Mouse (Mus musculus) kidney, postnatal 14 days (tissue): ENCODE measurements at regions not wholly inside any gene's neighbourhood (a gene's known extent, or its start where the extent isn't known, plus 50 kb on each side); places are given as distances from the start of the nearest gene placed in this dataset.

Source experiments
- DNase-seq: peaks from one replicate; pipeline ENCODE4 v3.0.0; 2022; ENCODE audit warnings: mixed read lengths

DNA sequence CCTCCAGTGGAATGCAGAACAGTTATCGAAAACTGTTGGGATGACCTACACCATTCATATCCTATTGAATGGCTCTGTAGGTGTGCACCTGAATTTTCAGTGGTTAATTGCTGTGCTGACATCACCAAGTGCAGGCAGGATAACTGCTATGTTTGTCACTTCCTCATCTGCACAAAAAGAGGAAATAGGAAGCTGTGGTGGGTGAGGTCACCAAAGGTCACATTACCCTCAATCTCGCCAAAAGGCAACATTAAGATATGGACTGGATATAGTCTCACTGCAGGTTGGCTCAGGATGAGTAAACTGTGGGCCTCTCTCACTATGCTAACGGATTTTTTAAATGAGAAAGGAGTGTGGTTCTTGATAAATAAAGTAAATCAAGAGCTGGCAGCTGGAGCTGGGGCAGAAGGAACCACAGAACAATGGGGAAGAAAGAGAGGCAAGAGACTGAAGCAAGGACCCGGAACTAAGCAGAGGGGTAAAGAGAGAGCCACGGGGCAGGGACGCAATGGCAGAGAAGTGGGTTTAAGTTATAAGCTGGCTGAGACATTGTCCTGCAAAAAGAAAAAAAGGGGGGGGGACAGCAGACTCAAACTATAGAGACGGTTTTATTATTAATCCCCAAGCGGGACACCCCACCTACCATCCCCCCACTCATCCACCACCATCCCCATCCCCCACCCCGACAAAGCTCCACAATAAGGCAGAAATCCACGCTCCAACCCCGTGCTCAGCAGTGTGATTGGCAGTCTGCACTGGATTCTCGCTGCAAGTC lies 109.6 kb upstream of the Zdhhc25 start:
- no peak for DNase-seq

GRCm38 (mm10) chr15:88491091-88491366 lies 109.1 kb upstream of the Zdhhc25 start:
- DNase-seq = no peak

GRCm38 (mm10) chr15:88497957-88498356 lies 102.1 kb upstream of the Zdhhc25 start:
- DNase-seq = no peak

GRCm38 (mm10) chr15:88502311-88502710 lies 97.8 kb upstream of the Zdhhc25 start:
- no peak for DNase-seq

DNA sequence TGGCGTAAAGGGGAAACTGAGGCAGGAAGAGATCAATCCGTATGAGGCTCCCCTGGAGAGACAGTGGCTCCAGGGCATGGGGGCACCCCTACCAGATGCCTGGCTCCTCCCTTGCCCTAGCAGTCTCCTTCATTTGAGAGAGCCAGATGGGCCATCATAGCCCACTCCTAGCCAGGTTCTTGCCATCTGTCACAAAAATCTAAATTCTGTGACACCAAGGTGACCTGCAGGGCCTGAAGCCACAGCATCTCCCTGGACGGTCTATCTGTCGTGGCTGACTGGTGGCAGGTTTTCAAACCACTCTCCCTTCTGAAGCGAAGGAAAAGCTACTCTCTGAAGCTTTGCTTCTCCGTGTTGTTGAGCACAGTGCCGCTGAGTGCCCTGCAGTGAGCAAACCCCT lies 96.2 kb upstream of the Zdhhc25 start:
- DNase-seq = no peak

- no peak for DNase-seq
Observed at GRCm38 (mm10) chr15:88505491-88506119, 94.5 kb upstream of the Zdhhc25 start.

GRCm38 (mm10) chr15:88507886-88508285 lies 92.2 kb upstream of the Zdhhc25 start:
- DNase-seq = no peak

GRCm38 (mm10) chr15:88508971-88509370 lies 91.1 kb upstream of the Zdhhc25 start:
- no peak for DNase-seq

DNA sequence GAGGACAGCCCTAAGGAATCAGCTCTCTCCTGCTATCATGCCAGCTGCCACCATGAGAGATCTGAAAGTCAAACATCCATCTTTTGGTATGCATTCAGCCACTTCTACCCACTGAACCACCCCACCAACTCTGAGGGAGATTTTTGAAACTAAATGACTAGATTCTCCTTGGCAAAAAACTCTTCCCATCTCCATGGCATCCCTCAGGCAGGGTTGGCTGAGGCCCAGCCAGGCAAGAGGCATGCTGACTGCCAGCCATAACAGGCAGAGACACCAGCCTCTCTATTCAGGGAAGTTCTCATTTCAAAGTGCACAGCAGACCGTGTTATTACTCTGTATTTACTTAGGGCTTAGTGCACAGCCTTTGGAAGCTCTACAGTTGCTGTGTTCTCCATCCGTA lies 90.5 kb upstream of the Zdhhc25 start:
- DNase-seq = no peak

- no peak for DNase-seq
Observed at GRCm38 (mm10) chr15:88514091-88514490, 86.0 kb upstream of the Zdhhc25 start.

- no peak for DNase-seq
Observed at GRCm38 (mm10) chr15:88531218-88531617, 68.9 kb upstream of the Zdhhc25 start.

DNA sequence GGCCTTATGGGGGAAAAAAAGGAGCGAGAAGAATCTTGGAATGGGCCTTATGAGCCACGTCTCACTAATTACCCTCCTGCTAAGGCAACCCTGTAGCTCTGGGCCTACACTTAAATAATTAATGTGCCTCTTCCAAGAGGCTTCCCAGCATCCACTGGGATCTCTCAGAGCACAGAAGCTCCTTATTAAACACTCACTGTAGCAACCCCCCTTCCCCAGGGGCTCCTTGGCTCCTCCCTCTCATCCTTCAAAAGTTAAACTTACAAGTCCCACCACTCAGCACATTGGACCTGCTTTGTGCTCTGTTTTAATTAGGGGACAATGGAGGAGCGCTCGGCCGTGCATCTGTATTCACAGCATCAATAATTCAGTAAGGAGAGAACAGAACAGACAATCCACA lies 68.1 kb upstream of the Zdhhc25 start:
- DNase-seq = no peak

DNA sequence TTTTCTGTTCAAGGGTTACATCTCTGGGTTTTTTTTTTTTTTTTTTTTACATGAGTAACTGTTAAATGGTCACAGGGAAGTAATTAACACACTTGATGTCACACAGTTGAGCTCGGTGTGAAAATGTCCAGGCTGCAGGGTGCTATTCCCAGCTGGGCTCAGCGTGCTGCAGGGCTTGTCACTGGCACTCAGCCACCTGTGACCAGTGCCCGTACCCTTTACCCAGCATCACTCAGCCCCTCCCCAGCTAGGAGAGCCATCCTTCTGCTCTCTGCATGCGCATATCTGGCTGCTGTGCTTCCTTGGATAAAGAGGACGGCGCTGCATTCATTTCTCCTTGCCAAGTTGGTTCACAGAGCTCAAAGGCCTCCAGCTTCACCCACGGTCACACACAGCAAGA lies 66.7 kb upstream of the Zdhhc25 start:
- DNase-seq = no peak

- DNase-seq = no peak
Observed at GRCm38 (mm10) chr15:88535516-88535915, 64.6 kb upstream of the Zdhhc25 start.

GRCm38 (mm10) chr15:88537190-88537589 lies 62.9 kb upstream of the Zdhhc25 start:
- DNase-seq = peak; percentile 17

GRCm38 (mm10) chr15:88542567-88542966 lies 57.5 kb upstream of the Zdhhc25 start:
- no peak for DNase-seq

DNA sequence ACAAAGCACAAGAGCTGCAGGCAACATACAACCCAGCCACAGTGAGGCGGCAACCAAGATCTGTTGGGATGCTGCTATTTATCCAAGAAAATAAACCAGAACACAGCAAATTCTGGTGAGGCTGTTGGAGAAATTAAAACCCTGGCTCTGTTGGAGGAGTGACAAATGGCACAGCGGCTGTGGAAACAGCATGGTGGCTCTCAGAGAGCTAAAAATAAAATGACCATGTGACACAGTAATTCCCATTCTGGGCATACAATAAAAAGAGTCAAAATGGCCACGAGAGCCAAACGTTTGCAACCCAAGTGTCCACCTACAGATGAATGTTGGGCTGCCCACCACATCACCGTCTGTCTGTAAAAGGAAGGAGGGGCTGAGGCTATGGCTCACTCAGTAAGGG lies 55.9 kb upstream of the Zdhhc25 start:
- no peak for DNase-seq

- no peak for DNase-seq
Observed at GRCm38 (mm10) chr15:88548261-88548660, 51.8 kb upstream of the Zdhhc25 start.
